Mouse (Mus musculus): ENCODE results near the gene G0s2. TPM values are rescaled to one million over a fixed set of nuclear protein-coding genes. Genes with fewer than 3 reads are reported as not detected.
"Not testable (repeated sequence)": the region's sequence is repeated elsewhere in the genome, so short reads cannot be mapped to it uniquely, and the experiment has no call there.

G0s2 gene
- total RNA-seq, 1 experiment from 2014 or later: 151 TPM

DNA sequence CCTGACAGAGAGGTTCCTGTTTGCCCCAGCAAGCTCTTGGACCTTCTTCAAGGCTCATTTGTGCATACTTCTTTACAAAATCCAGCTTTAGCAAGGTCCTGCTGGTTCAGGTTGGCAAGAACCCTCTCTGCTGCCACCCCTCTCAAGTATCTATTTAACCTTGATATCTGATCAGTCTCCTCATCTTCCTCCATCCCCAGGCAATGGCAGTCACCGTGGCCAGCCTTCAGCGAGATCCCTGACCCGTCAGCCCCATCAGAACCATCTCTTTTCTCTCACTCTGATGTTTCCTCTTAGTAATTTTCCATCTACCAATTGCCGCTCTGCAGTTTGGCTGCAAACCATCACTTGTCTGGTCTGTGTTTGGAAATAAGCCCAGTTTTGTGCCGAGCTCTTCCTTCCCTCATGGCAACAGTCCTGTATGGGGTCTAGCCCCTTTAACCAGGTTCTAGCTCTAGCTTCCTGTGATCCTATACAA is 16.4 kb downstream of the G0s2 start:
- ATAC-seq (replicated peaks; ENCODE audit: insufficient number of reproducible peaks, low FRiP score, low TSS enrichment, poor library complexity, severe bottlenecking): no peak

DNA sequence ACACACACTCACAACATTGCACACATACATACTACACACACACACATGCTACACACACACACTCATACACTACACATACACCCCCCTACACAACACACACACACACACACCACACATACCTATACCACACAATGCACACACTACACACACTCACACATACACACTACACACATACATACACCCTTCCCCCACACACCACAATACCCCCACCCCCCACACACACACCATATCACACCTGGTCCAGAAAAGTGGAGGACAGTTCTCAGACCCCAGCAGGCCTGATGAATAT is 16.8 kb downstream of the G0s2 start:
- no peak for ATAC-seq (replicated peaks; ENCODE audit: insufficient number of reproducible peaks, low FRiP score, low TSS enrichment, poor library complexity, severe bottlenecking)

DNA sequence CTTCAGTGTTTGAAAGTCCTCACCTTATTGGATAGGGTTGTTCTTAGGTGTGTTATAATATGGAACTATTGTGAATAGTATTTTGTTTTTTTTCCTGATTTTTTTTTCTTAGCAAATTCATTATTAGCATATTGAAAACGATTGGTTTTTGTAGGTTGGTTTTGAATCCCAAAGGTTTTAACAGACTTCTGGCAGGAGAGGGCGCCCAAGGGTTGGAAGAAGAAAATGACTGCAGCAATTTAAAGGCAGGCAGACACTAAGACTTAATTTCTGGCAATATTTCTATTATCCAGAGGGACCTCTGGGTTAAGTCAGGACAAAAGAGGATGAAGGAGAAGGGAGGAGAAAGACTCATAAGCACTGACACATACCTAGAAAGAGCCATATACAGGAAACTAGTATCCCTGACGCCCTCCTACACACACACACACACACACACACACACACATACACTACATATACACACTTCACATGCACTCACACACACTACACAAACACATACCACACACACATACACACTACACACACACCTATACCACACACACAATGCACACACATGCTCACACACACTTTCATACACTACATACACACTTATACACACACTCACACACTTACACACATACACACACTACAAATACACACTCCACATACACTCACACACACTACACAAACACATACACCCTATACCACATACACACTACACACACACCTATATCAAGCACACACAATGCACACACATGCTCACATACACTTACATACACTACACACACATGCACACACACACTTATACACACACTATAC is 17.3 kb downstream of the G0s2 start:
- ATAC-seq (replicated peaks; ENCODE audit: insufficient number of reproducible peaks, low FRiP score, low TSS enrichment, poor library complexity, severe bottlenecking): peak; percentile 32; the same call in 1 of the 2 replicates

DNA sequence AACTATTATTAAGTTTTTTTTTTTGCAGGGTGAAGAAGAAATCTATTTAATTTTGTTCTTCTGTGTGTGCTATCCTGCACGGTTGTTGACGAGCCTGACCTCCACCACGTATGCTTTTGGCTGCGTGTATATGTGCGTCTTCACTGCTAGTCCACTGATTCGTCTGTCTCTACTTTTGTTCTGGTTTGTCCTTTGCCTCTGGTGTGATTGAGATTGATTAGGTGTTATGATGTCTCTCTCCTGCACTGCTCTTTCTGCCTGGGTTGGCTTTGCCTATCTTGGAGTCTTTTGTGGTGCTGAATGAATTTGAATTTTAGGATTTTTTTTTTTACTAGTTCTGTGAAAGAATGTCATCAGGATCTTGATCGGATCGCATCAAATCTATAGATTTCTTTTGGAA is 18.0 kb downstream of the G0s2 start:
- ATAC-seq (replicated peaks; ENCODE audit: insufficient number of reproducible peaks, low FRiP score, low TSS enrichment, poor library complexity, severe bottlenecking): no peak

DNA sequence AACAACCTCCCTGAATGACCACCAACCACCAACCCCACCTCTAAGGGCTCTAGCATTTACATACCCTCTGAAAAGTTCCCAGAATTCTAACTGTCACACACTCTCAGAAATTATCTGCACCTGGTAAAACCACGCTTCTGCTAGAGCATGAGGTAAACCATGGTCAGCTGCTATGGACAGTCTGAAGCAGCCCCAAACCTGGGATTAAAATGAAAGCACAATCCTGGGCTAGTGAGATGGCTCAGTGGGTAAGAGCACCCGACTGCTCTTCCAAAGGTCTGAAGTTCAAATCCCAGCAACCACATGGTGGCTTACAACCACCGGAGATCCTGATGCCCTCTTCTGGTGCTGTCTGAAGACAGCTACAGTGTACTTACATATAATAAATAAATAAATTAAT is 19.1 kb downstream of the G0s2 start:
- ATAC-seq (replicated peaks; ENCODE audit: insufficient number of reproducible peaks, low FRiP score, low TSS enrichment, poor library complexity, severe bottlenecking): not testable (repeated sequence)

DNA sequence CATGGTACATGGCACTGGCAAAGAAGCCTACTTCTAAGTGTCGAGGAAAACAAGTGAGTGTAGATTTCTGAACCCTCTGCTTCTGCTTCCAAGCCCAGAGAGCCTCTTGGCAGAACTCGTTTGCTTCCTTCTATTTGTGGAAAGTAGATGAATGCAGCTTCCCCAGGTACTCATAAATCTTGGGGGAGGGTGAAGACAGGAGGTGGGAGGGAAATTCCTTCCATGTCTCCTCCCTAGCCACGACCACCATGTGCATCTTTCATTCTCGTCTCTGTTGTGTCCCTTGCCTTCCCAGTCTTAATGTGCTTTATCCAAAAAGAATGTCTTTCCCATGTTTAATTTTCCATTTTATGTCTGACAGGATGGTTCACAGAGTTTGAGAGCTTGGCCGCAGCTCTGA is 20.4 kb downstream of the G0s2 start:
- no peak for ATAC-seq (replicated peaks; ENCODE audit: insufficient number of reproducible peaks, low FRiP score, low TSS enrichment, poor library complexity, severe bottlenecking)

DNA sequence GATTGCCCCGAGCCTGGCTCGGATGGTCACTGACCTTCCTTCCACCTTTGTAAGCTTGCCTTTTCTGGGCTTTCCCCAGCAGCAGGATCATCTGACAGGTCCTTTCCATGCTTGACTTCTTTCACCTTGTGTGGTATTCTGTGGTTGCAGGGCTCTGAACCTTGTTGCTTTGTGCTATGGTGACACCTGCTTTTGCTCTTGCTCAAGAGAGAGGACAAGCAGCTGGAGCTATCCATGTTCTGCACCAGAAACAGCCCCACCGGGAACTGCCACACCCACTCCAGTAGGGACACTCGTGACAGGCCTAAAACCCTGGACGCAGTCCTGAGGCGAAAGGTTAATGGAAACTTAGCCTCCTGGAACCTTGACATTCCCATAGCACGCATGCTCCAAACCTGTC is 21.6 kb downstream of the G0s2 start:
- no peak for ATAC-seq (replicated peaks; ENCODE audit: insufficient number of reproducible peaks, low FRiP score, low TSS enrichment, poor library complexity, severe bottlenecking)

DNA sequence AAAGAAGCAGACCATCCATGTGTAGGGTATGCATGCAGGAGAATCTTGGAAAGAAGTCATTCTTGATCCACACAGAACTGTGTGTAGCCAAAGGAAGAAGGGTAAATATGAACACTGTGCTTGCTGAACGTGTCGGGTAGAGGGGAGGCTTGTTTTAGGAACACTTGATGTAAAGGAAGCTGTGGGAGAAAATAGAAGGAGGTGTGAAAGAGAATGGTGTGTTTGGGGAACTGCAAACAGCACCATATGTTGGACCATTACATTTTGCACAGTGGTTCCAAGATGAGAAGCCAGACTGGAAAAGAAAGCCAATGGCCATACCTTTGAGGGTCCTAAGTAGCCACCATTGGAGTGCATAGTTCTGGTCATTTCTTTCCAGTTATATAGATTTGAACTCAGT is 23.0 kb downstream of the G0s2 start:
- no peak for ATAC-seq (replicated peaks; ENCODE audit: insufficient number of reproducible peaks, low FRiP score, low TSS enrichment, poor library complexity, severe bottlenecking)

DNA sequence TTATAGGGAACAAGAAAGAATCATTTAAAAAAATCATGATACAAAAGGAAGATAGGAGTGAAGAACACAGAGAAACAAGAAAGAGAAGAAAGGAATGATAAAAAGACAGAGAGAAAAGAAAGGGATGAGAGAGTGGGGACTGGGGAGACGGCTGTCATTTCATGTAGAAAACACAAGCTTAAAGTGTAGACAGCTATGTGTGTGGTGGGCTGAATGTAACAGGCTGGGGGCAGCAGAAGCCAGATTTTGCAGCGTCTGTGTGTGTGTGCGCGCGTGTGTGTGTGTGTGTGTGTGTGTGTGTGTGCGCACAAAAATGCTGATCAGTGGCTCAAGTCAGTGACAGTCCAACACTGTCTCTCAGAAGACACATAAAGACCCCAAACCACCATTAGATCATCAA is 28.8 kb downstream of the G0s2 start:
- ATAC-seq (replicated peaks; ENCODE audit: insufficient number of reproducible peaks, low FRiP score, low TSS enrichment, poor library complexity, severe bottlenecking): no peak

DNA sequence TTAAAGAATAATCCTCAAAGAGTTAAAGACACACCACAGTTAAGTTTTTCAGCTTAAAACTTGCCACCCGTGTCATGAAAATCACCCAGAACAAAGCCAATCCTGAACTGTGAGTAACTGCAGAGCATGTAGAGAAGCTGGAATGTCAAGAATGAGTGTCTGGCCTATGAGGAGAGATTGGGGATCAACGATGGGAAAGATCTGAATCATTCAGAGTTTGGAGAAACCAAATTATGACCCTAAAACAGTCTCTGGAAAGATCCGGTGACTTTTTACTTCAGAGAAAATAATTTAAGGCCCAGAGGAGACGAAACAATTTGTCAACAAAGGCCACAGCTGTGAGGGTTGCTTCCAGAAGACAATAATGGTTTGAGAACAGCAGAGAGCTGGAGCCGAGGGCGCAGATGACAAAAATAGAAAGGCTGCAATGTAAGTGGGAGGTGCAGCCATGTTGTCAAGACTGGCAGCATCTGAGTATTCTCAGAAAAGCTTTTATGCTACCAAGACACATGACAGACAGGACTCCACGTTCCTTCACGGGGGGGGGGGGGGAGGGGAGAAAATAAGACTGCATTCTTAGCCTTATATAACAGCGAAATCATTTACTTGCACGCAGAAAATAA is 29.3 kb downstream of the G0s2 start:
- ATAC-seq (replicated peaks; ENCODE audit: insufficient number of reproducible peaks, low FRiP score, low TSS enrichment, poor library complexity, severe bottlenecking): no peak

DNA sequence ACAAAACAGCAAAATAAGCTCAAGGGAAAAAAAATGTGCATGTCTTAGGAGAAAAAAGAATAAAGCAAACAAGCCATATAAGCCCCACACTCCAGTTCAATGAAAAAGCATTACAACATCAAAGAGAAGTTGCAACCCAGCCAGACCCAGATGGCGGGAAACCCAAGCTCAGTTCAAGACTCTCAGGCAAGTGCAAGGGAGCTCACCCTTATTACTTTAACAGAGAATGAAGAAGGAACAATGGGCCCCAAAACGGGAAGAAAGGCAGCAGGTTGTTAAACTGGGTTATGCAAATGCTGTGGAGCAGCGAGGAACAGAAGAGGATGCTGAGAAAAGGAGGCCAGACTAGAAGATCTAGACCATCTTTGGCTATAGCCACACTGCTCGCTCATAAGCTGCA is 30.2 kb downstream of the G0s2 start:
- ATAC-seq (replicated peaks; ENCODE audit: insufficient number of reproducible peaks, low FRiP score, low TSS enrichment, poor library complexity, severe bottlenecking): peak; percentile 69

DNA sequence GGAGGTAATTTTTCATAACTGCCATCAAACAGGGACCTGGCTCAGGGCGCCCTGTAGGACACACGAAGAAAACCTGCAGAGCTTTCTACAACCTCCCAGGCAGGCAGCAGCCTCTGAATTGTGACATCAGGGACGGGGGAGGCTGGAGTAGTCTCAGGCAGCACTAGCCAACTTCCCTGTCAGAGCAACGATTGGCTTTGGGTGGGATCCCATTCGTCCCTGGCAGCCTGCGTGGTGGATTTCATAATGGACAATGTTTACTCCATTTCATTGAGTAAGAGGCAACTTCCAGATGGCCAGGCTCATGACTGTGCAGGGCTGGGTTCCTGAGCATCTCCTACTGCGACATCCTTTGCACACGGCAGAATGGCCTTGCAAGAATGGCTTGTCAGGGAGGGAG is 30.8 kb downstream of the G0s2 start:
- peak; percentile 93 for ATAC-seq (replicated peaks; ENCODE audit: insufficient number of reproducible peaks, low FRiP score, low TSS enrichment, poor library complexity, severe bottlenecking)

DNA sequence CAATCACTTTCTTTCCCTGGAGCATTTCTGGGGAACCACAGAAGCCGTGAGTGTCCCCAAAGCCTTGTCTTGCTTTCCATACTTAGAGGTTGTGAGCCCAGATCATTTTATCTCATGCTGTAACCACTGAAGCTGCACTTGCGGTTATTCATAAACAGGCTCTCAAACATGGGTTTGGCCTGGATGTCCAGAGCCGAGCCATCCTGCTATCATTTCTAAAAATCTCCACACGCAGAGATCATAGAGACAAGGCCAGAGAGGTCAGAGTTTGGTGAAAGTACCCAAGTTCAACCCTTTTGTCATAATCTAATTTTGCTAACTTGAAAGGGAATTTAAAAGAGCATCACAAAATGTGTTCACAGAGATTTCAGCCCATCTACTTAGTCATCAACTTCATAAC is 31.6 kb downstream of the G0s2 start:
- ATAC-seq (replicated peaks; ENCODE audit: insufficient number of reproducible peaks, low FRiP score, low TSS enrichment, poor library complexity, severe bottlenecking): no peak

DNA sequence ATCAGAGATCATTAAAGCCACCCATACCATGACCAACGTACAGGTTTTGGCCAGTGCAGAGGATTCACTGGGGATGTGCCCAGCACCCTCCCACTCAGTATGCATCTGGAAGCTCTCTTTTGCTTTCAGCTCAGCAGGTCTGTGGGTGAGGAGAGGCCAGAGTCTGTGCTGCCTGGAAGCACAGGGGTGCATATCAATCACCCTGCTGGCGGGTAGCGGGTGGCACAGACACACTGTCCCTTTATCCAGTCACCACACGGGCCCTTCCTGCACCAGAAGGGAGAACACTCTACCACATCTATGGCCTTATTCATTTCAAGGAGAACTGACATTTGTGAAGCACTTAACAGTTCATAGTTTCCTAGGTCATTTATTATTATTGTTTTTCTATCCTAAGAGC is 34.6 kb downstream of the G0s2 start:
- ATAC-seq (replicated peaks; ENCODE audit: insufficient number of reproducible peaks, low FRiP score, low TSS enrichment, poor library complexity, severe bottlenecking): no peak

DNA sequence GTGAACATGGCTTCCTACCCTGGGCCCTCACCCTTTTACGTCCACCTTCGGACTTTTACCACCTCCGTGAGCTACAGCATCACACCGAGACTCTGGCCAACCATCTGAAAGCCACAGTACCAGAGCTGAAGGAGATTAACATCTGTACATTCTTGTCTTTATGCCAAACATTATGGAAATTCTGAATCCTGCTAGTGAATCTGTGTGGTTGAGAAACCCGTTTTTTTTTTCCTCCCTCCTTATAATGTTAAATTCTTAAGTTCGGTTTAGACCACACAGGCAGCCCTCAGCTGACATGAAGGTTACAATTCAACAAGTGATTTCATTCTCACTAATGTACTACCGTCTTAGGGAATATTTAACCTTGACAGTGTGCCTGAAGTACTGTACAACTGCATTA is 38.1 kb downstream of the G0s2 start:
- no peak for ATAC-seq (replicated peaks; ENCODE audit: insufficient number of reproducible peaks, low FRiP score, low TSS enrichment, poor library complexity, severe bottlenecking)

DNA sequence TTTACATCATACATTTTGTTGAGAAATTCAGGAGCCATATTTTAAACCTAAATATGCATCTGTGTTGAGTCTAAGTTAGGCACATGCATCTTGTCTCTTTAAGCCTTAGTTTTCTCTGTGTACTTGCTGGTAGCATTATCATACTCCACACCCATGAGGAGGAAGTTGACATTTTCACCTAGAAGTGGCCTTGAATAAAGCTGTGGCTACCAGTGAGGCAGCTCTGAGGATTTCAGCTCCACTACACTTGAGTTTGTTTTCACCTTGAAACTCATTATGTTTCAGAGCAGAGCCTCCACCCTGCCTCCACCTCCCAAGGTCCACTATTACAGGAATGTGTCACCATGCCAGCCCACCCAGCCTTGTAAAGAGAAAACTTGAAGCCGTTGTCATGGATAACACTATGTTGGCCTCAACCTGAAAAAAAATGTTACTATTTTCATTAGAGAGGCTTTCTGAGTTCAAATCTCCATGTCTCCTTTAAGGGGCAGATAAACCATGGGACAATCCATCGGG is 38.8 kb downstream of the G0s2 start:
- ATAC-seq (replicated peaks; ENCODE audit: insufficient number of reproducible peaks, low FRiP score, low TSS enrichment, poor library complexity, severe bottlenecking): peak; percentile 57; the same call in 1 of the 2 replicates

DNA sequence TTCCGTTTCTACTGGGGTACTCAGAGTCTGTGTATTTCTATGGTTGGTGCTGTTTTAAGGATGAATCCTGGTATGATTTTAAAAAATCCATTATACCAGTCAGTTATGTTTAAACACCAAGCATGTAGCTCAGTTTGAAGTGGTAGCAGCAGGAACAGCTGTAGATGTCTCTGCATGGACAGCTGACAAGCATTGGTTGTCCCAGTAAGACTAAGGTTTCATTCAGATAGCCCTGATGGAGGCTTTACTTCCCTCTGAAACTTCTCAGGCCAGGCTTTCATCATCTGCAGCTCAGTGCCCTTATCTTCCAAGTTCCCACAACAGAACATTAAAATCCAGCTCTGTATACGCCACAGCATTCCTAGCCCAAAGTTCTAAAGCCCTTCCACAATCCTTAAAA is 40.3 kb downstream of the G0s2 start:
- ATAC-seq (replicated peaks; ENCODE audit: insufficient number of reproducible peaks, low FRiP score, low TSS enrichment, poor library complexity, severe bottlenecking): no peak

DNA sequence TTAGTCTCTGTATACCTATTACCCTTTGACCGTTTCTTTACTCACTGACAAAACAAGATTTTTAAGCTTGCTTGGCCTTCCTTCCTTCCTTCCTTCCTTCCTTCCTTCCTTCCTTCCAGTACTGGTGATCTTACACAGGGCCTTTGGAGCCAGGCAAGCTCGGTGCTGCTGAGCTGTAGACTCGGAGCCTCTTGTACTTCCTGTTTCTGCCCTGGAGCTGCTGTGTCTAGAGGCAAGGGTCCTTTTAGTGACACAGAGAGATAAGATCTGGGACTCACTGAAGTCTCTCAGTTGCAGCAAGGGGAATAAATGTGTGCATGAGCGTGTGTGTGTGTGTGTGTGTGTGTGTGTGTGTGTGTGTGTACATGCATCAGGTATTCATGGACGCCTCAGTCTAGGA is 42.1 kb downstream of the G0s2 start:
- no peak for ATAC-seq (replicated peaks; ENCODE audit: insufficient number of reproducible peaks, low FRiP score, low TSS enrichment, poor library complexity, severe bottlenecking)

DNA sequence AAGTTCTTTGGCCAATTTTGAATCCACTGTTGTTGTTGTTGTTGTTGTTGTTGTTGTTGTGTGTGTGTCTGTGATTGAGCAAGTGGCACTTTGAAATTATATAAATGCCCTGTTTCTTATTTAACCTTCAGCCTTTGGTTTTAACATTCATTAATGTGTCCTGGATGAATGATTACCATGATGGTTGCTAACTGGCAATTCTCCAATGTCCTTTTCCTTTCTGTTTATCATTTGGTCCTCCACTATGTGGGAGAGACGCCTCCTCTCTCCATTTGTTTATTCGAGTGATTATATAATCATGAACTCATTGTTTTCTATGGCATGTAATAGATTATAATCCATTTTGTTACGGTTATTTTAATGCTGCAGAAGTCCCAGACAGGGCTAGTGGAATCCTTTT is 42.5 kb downstream of the G0s2 start:
- no peak for ATAC-seq (replicated peaks; ENCODE audit: insufficient number of reproducible peaks, low FRiP score, low TSS enrichment, poor library complexity, severe bottlenecking)

DNA sequence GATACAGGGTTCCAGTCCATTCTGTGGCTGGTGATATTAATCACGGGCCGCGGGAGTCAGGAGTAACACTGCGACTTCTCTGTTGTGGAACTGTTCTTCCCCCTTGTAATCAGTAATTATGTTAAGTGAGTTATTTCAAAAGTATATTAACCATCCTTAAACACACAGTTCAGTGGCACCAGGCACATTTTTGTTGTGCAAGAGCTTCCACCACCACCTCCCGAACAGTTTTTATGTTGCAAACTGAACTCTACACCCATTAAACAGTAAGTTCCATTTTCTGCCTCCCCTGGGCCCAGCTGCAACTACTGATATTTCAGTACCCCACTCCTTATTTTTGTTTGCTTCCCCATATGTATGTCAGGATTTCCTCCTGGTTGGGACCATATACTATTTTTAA is 43.4 kb downstream of the G0s2 start:
- ATAC-seq (replicated peaks; ENCODE audit: insufficient number of reproducible peaks, low FRiP score, low TSS enrichment, poor library complexity, severe bottlenecking): no peak; the same call in 1 of the 2 replicates
